Mouse (Mus musculus) liver, embryonic 12.5 days (tissue): ENCODE measurements around the gene Gm49486. TPM values are rescaled to one million over a fixed set of nuclear protein-coding genes. Genes with fewer than 3 reads are reported as not detected.

ENCODE experiments used
- ATAC-seq: fragments of 200-750 bp; cut with Nextera tagmentation; 2 replicates; pipeline ENCODE4 v1.8.0; 2017; ENCODE audit warnings: moderate number of reproducible peaks, mild to moderate bottlenecking, moderate library complexity
- H3K27ac ChIP-seq: fragments of 300-500 bp; sonication (generic); 2 replicates; pipeline ENCODE4 v1.5.1; 2016; ENCODE audit warnings: mild to moderate bottlenecking
- H3K27me3 ChIP-seq: fragments of 300-500 bp; sonication (generic); replicated peaks from 2 replicates; pipeline ENCODE4 v1.6.1; 2016; ENCODE audit warnings: mild to moderate bottlenecking, moderate library complexity
- H3K36me3 ChIP-seq: fragments of 300-500 bp; sonication (generic); 2 replicates; pipeline ENCODE4 v1.6.1; 2016; ENCODE audit warnings: mild to moderate bottlenecking, moderate library complexity
- H3K4me1 ChIP-seq: fragments of 300-500 bp; sonication (generic); 2 replicates; pipeline ENCODE4 v1.6.1; 2016
- H3K4me2 ChIP-seq: fragments of 300-500 bp; sonication (generic); 2 replicates; pipeline ENCODE4 v1.6.1; 2016; ENCODE audit warnings: mild to moderate bottlenecking, moderate library complexity
- H3K4me3 ChIP-seq: fragments of 300-500 bp; sonication (generic); 2 replicates; pipeline ENCODE4 v1.5.1; 2016; ENCODE audit warnings: mild to moderate bottlenecking, moderate library complexity
- H3K9ac ChIP-seq: fragments of 300-500 bp; sonication (generic); 2 replicates; pipeline ENCODE4 v1.6.1; 2016; ENCODE audit warnings: mild to moderate bottlenecking, moderate library complexity
- H3K9me3 ChIP-seq: fragments of 300-500 bp; sonication (generic); replicated peaks from 2 replicates; pipeline ENCODE4 v1.6.1; 2016; ENCODE audit warnings: mild to moderate bottlenecking, moderate library complexity
- WGBS: fragments of 180-500 bp; shearing (Covaris S2); methylation state at CpG from one replicate; pipeline ENCODE4 v1.1.7; 2016; ENCODE audit not compliant: insufficient replicate concordance; 5-methylcytosine and 5-hydroxymethylcytosine counted together
- polyA plus RNA-seq: library from polyadenylated mRNA; unstranded; fragments of >200 nt; fragmentation: Nextera tagmentation; extraction: Ambion mirVana; gene quantifications from 2 replicates; pipeline ENCODE4 v1.2.1, GENCODE M21; 2016

Gm49486 gene
- polyA plus RNA-seq, 1 experiment from 2014 or later = 0.07 TPM

DNA sequence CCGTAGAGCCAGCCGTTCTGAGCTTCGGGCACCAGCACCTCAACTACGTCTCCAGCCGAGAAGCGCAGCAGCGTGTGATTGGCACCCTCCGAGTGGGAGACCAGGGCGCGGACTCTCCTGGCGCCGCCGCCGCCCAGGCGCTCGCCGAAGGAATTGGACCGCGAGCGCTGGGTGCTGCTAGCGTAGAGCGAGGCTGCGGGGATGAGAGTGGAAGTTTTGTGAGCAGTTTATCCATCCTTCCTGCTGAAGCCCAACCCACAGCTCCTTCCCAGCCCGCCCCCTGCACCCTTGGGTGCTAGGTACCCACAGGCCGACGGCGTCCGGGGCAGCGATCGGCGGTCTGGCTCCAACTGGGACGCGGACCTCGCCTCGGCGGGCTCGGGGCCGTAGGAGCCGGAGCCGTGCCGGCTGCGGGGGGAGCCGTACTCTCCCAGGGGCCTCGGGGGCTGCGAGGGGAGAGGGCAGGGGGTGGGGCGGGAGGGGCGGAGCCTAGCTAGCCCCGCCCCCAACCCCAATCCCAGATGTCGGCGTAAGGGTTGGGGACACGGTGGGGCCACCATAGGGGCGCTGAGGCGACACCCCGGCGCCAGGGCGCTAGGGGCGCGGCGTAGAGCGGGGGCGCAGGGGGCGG, 32.0 kb downstream of the Gm49486 start:
- Histone ChIP-seq H3K4me3 (peak overlapping the region; percentile 55), H3K4me2 (peak overlapping the region; percentile 81), H3K9ac (peak overlapping the region; percentile 8; the same call in 1 of the 2 replicates), H3K36me3 (no peaks in the 10 kb centered on the region), H3K27ac (no peak overlapping the region), H3K4me1 (peaks cover 14% of the 10 kb centered on the region), H3K27me3 (peaks cover 89% of the 10 kb centered on the region), H3K9me3 (peaks cover 3% of the 10 kb centered on the region; the same call in 1 of the 2 replicates)
- ATAC-seq = no peak
- WGBS = 3% methylated on average over 60 of the region's 62 CpGs

DNA sequence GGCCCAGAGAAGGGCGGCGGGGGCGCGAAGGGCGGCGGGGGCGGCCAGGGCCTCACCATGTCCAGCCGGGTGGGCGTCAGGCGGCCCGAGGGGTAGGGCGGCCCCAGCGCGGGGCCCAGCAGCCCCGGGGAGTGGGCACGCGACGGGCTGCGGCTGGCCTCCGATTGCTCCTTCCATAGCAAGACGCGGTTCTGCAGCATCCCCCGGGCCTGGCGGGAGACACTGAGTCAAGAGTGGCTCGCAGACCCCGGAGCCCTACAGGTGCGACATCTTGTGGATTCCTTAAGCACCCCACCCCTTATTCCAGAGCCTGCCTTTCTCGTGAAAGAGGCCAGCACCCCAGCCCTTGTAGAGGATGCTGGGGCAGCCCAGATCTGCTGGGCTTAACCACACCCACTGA, 32.6 kb downstream of the Gm49486 start:
- peaks cover 14% of the 10 kb centered on the region for H3K4me1 ChIP-seq
- ATAC-seq = no peak
- H3K27me3 ChIP-seq = peaks cover 95% of the 10 kb centered on the region
- no peak overlapping the region for H3K27ac ChIP-seq
- peak overlapping the region; percentile 55 for H3K4me3 ChIP-seq
- H3K9ac ChIP-seq = no peak overlapping the region
- 1% methylated on average over 25 of the region's 28 CpGs for WGBS
- H3K9me3 ChIP-seq = peaks cover 3% of the 10 kb centered on the region; the same call in 1 of the 2 replicates
- H3K4me2 ChIP-seq = peak overlapping the region; percentile 81
- no peaks in the 10 kb centered on the region for H3K36me3 ChIP-seq

DNA sequence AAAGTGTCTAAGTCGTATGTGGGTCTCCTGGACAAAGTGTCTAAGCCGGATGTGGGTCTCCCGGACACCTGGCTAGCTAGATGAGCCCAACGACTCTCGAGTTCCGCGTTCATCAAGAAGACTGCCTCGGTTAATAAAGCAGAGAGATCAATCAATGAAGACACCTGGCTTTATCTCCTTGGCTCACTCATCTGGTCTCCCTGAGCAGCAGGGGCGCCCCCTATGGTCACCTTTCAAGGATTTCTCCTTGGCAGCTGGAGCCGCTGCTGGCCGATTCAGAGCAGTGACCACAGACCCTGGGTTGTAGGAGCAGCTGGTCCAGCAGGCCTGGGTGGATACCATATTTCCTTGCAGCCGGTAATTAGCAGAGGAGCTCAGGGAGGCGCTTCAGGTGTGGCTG, 33.2 kb downstream of the Gm49486 start:
- no peak for ATAC-seq
- no peak overlapping the region for H3K4me3 ChIP-seq
- WGBS = 19% methylated on average over 13 of the region's 13 CpGs

GRCm38 (mm10) chr15:79262786-79263309, 33.7 kb downstream of the Gm49486 start:
- Histone ChIP-seq H3K9ac (no peak overlapping the region), H3K27ac (no peak overlapping the region), H3K4me1 (peaks cover 14% of the 10 kb centered on the region), H3K9me3 (peaks cover 3% of the 10 kb centered on the region; the same call in 1 of the 2 replicates), H3K27me3 (peaks cover 96% of the 10 kb centered on the region), H3K4me2 (no peak overlapping the region), H3K4me3 (no peak overlapping the region), H3K36me3 (no peaks in the 10 kb centered on the region)
- 69% methylated on average over 3 of the region's 3 CpGs for WGBS
- ATAC-seq = no peak

More for the DNA sequence above, 33.2 kb downstream of the Gm49486 start:
- H3K36me3 ChIP-seq = no peaks in the 10 kb centered on the region
- no peak overlapping the region for H3K9ac ChIP-seq
- peaks cover 3% of the 10 kb centered on the region; the same call in 1 of the 2 replicates for H3K9me3 ChIP-seq
- H3K27ac ChIP-seq = no peak overlapping the region
- H3K4me1 ChIP-seq = peaks cover 14% of the 10 kb centered on the region
- H3K27me3 ChIP-seq = peaks cover 95% of the 10 kb centered on the region
- no peak overlapping the region for H3K4me2 ChIP-seq

GRCm38 (mm10) chr15:79263726-79264125, 34.5 kb downstream of the Gm49486 start:
- Histone ChIP-seq H3K27me3 (peaks cover 96% of the 10 kb centered on the region), H3K4me3 (no peak overlapping the region), H3K36me3 (no peaks in the 10 kb centered on the region), H3K9me3 (peaks cover 3% of the 10 kb centered on the region; the same call in 1 of the 2 replicates), H3K4me1 (peaks cover 14% of the 10 kb centered on the region), H3K27ac (no peak overlapping the region), H3K4me2 (no peak overlapping the region), H3K9ac (no peak overlapping the region)
- 86% methylated on average over 6 of the region's 6 CpGs for WGBS
- no peak for ATAC-seq

DNA sequence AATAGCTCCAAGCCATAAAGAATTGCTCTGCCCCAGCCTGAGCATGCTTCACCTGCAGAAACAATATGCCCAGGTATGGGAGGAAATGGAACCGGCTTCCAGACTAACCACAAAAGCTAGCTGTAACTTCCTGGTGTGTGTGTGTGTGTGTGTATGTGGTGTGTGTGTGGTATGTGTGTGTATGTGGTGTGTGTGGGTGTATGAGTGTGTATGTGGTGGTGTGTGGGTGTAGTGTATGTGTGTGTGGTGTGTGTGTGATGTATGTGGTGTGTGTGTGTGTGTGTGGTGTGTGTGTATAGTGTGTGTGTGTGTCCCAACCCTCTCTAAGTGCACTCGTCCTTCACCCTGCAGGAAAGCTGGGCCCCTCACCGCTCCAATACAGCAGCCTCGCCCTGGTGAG, 36.2 kb downstream of the Gm49486 start:
- H3K4me3 ChIP-seq = no peak overlapping the region
- peaks cover 87% of the 10 kb centered on the region for H3K27me3 ChIP-seq
- no peaks in the 10 kb centered on the region for H3K36me3 ChIP-seq
- no peak overlapping the region for H3K9ac ChIP-seq
- peaks cover 19% of the 10 kb centered on the region for H3K4me1 ChIP-seq
- no peak for ATAC-seq
- H3K9me3 ChIP-seq = peaks cover 3% of the 10 kb centered on the region; the same call in 1 of the 2 replicates
- no peak overlapping the region for H3K4me2 ChIP-seq
- H3K27ac ChIP-seq = no peak overlapping the region
- 51% methylated on average over 4 of the region's 4 CpGs for WGBS

GRCm38 (mm10) chr15:79268521-79268920, 39.3 kb downstream of the Gm49486 start:
- H3K9me3 ChIP-seq = peaks cover 3% of the 10 kb centered on the region; the same call in 1 of the 2 replicates
- H3K4me3 ChIP-seq = no peak overlapping the region
- no peak overlapping the region for H3K9ac ChIP-seq
- WGBS = 14% methylated on average over 1 of the region's 1 CpGs
- no peak for ATAC-seq
- no peaks in the 10 kb centered on the region for H3K36me3 ChIP-seq
- H3K4me2 ChIP-seq = no peak overlapping the region
- H3K4me1 ChIP-seq = peaks cover 16% of the 10 kb centered on the region
- no peak overlapping the region for H3K27ac ChIP-seq
- peaks cover 82% of the 10 kb centered on the region for H3K27me3 ChIP-seq

GRCm38 (mm10) chr15:79270317-79271123, 41.3 kb downstream of the Gm49486 start:
- Histone ChIP-seq H3K4me3 (peak overlapping the region; percentile 47), H3K27me3 (peaks cover 65% of the 10 kb centered on the region), H3K4me2 (peak overlapping the region; percentile 76), H3K27ac (no peak overlapping the region), H3K9me3 (no peaks in the 10 kb centered on the region), H3K9ac (peak overlapping the region; percentile 52; the same call in 1 of the 2 replicates), H3K36me3 (no peaks in the 10 kb centered on the region), H3K4me1 (peaks cover 16% of the 10 kb centered on the region)
- WGBS = 3% methylated on average over 33 of the region's 33 CpGs
- peak; percentile 60; the same call in 1 of the 2 replicates for ATAC-seq

GRCm38 (mm10) chr15:79271124-79271746, 42.0 kb downstream of the Gm49486 start:
- WGBS = 17% methylated on average over 17 of the region's 17 CpGs
- peak overlapping the region; percentile 76 for H3K4me2 ChIP-seq
- no peaks in the 10 kb centered on the region for H3K9me3 ChIP-seq
- ATAC-seq = no peak
- peaks cover 16% of the 10 kb centered on the region for H3K4me1 ChIP-seq
- peak overlapping the region; percentile 47 for H3K4me3 ChIP-seq
- H3K9ac ChIP-seq = peak overlapping the region; percentile 52; the same call in 1 of the 2 replicates
- H3K27me3 ChIP-seq = peaks cover 58% of the 10 kb centered on the region
- H3K27ac ChIP-seq = no peak overlapping the region
- no peaks in the 10 kb centered on the region for H3K36me3 ChIP-seq

GRCm38 (mm10) chr15:79273020-79273419, 43.8 kb downstream of the Gm49486 start:
- H3K27me3 ChIP-seq = peaks cover 49% of the 10 kb centered on the region
- ATAC-seq = no peak
- 47% methylated on average over 10 of the region's 10 CpGs for WGBS

DNA sequence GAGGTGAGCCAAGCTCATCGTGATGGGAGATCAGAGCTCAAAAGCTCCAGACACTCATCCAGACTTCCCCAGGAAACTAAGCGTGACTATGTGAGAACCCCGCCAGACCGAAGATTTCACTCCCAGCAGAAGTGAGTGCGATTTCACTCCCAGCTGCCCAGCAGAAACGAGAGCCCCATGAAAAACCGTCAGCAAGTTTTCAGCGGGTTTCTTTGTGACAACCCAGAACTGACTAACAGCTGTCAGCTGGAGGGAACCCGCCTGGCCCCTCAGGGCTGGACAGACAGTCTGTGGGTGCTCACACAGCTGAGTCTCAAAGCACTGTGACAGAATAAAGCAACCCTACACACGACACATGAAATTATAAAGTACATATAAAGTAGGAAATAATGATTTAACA, 48.5 kb downstream of the Gm49486 start:
- no peaks in the 10 kb centered on the region; the same call in 1 of the 2 replicates for H3K36me3 ChIP-seq
- H3K27ac ChIP-seq = no peak overlapping the region
- H3K4me3 ChIP-seq = no peak overlapping the region
- H3K27me3 ChIP-seq = peaks cover 16% of the 10 kb centered on the region
- peaks cover 26% of the 10 kb centered on the region for H3K4me1 ChIP-seq
- ATAC-seq = no peak
- H3K4me2 ChIP-seq = no peak overlapping the region
- H3K9me3 ChIP-seq = no peaks in the 10 kb centered on the region
- H3K9ac ChIP-seq = no peak overlapping the region
- WGBS = 53% methylated on average over 10 of the region's 10 CpGs

More at GRCm38 (mm10) chr15:79273020-79273419, 43.8 kb downstream of the Gm49486 start:
- Histone ChIP-seq H3K4me3 (no peak overlapping the region), H3K4me2 (no peak overlapping the region), H3K36me3 (no peaks in the 10 kb centered on the region), H3K9me3 (no peaks in the 10 kb centered on the region), H3K27ac (no peak overlapping the region), H3K9ac (no peak overlapping the region), H3K4me1 (peaks cover 16% of the 10 kb centered on the region)
